Mouse (Mus musculus): Measurements from ENCODE around the gene Tmod2.

DNA sequence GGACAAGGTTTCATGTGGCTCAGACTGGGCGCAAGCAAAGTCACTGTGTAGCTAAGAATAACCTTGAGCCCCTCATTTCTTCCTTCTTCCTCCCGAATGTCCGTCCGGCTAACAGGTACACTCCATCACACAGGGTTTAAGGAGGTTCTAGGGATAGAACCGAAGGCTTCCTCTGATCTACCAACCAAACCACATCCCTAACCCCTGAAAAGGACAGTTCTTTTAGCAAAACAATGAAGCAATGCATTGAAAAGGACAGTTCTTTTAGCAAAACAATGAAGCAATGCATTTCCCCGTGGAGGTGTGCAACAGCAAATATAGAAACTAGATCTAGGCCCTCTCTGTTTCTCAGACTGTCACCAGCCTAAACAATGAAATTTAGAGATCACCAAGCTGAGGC is 46.2 kb downstream of the Tmod2 start:
- TF ChIP-seq CHD2 (IDR thresholded peaks at IDR 0.05; ENCODE audit: low read depth, low read length) (no peak), ZC3H11A (IDR thresholded peaks at IDR 0.05; ENCODE audit: borderline replicate concordance, low read depth, low read length) (no peak)

All from ES-E14 (cell line).